Mouse (Mus musculus): ENCODE measurements around the gene Gm20708.

DNA sequence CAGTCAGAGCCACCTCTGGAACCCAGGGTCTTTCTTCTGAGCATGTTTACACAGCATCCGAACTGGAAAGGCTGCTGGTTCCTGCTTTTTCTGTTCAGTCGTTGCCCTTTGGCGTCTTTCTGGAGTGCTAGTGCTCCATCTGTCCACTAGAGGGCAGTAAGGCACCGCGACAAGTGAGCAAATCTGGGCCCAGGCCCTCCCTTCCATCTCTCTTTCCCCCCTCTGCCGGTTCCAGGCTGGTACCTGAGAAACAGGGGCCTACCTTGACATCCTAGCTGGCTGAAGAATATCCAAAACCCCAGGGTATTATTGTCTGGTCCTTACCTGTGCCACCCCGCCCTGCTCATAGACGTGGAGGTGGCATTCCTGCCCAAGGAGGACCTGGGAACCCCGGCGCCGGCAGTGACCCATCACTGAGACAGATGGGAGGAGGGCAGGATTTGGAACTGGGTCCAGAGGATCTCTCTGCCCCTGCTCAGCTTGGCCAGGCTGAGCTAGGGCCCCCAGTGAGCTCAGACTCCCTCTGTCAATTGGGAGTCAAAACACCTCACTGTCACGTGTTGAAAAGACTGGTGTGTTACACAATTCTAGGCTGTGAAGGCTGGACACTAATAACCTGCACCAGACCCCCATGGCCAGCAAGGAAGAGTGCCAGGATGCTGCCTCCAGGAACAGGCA, 61.4 kb downstream of the Gm20708 start:
- peak; percentile 97 for TF ChIP-seq ZC3H11A (IDR thresholded peaks at IDR 0.05; ENCODE audit: borderline replicate concordance, low read depth, low read length)
- peak; percentile 39; the same call in 1 of the 2 replicates for TF ChIP-seq HCFC1 (IDR thresholded peaks at IDR 0.05; ENCODE audit: borderline replicate concordance, insufficient read depth, low read length)
- TF ChIP-seq MAFK (IDR thresholded peaks at IDR 0.05; ENCODE audit: insufficient read depth, low read depth, low read length), result no peak

Data from ES-E14 (cell line).